Mouse (Mus musculus) mouse embryonic stem cell (cell line): ENCODE measurements around the gene Tyw3.
"Not testable (repeated sequence)": the region's sequence is repeated elsewhere in the genome, so short reads cannot be mapped to it uniquely, and the experiment has no call there.

Experiments
- in situ Hi-C, 2 experiments: fragments of 300-500 bp; cut with MboI; formaldehyde crosslinking; loops; 1 replicate in 1 of 2; 3 replicates in 1 of 2; pipeline ENCODE4 v1.14.3; 2019 to 2020; ENCODE audit warnings: low sequenced_read_pairs in 2 of 2, low pct_unique_long_range_greater_than_20kb in 1 of 2, mixed read lengths in 1 of 2; ENCODE audit not compliant: unreplicated experiment in 1 of 2

Gene Tyw3

GRCm38 (mm10) chr3:154596934-154597554, at the start of gene Tyw3:
Gene Tyw3 (minus strand): TSS chr3:154597104.
- in situ Hi-C loops: no loop called here

- in situ Hi-C loops: no loop called here
These were observed 36.2 kb upstream of the Tyw3 start for GRCm38 (mm10) chr3:154633091-154633490.

GRCm38 (mm10) chr3:154631281-154631680, 34.4 kb upstream of the Tyw3 start:
- in situ Hi-C loops: not testable (repeated sequence)

GRCm38 (mm10) chr3:154628284-154628683, 31.4 kb upstream of the Tyw3 start:
- in situ Hi-C loops: no loop called here

GRCm38 (mm10) chr3:154616106-154616505, 19.2 kb upstream of the Tyw3 start:
- in situ Hi-C loops: no loop called here

GRCm38 (mm10) chr3:154615304-154615703, 18.4 kb upstream of the Tyw3 start:
- in situ Hi-C loops: no loop called here

GRCm38 (mm10) chr3:154614771-154615170, 17.9 kb upstream of the Tyw3 start:
- in situ Hi-C loops: no loop called here

GRCm38 (mm10) chr3:154611888-154612287, 15.0 kb upstream of the Tyw3 start:
- in situ Hi-C loops: no loop called here

- in situ Hi-C loops: no loop called here
These were observed 11.0 kb upstream of the Tyw3 start for GRCm38 (mm10) chr3:154607896-154608295.

GRCm38 (mm10) chr3:154604871-154605270, 8.0 kb upstream of the Tyw3 start:
- in situ Hi-C loops: no loop called here

- in situ Hi-C loops: no loop called here
These were observed 5.2 kb upstream of the Tyw3 start for GRCm38 (mm10) chr3:154602141-154602540.

GRCm38 (mm10) chr3:154597561-154597960, 657 bp upstream of the Tyw3 start:
- in situ Hi-C loops: no loop called here

- in situ Hi-C loops: no loop called here
These were observed 393 bp downstream of the Tyw3 start, which contains the start of gene Cryz for GRCm38 (mm10) chr3:154596488-154596933. Gene Cryz (plus strand): TSS chr3:154596711.

GRCm38 (mm10) chr3:154594156-154594555, 2.7 kb downstream of the Tyw3 start:
- in situ Hi-C loops: no loop called here

GRCm38 (mm10) chr3:154593596-154593995, 3.3 kb downstream of the Tyw3 start:
- in situ Hi-C loops: no loop called here

GRCm38 (mm10) chr3:154591621-154592020, 5.3 kb downstream of the Tyw3 start:
- in situ Hi-C loops: no loop called here

GRCm38 (mm10) chr3:154590971-154591370, 5.9 kb downstream of the Tyw3 start:
- in situ Hi-C loops: no loop called here

- in situ Hi-C loops: no loop called here
These were observed 12.6 kb downstream of the Tyw3 start for GRCm38 (mm10) chr3:154584351-154584750.

- in situ Hi-C loops: loop anchor here in 1 of 2 experiments (10.0 kb wide), 1 partner anchor 303 kb away; no protein-coding TSS in a partner anchor
These were observed 19.0 kb downstream of the Tyw3 start for GRCm38 (mm10) chr3:154577895-154578294.

- in situ Hi-C loops: loop anchor here (5.0 to 25.0 kb wide), 4 partner anchors 256 to 611 kb away; partner anchors contain the start of gene Slc44a5 (in 2 of the 2)
These were observed 23.2 kb downstream of the Tyw3 start for GRCm38 (mm10) chr3:154573666-154574065.
